Mouse (Mus musculus): ENCODE results near the gene Eid1. TPM values are rescaled to one million over a fixed set of nuclear protein-coding genes. Genes with fewer than 3 reads are reported as not detected.

The Eid1 gene
- polyA plus RNA-seq (2014; fragmentation: Nextera tagmentation; extraction: Ambion mirVana): 543 and 574 TPM in 2 replicates

GRCm38 (mm10) chr2:125672957-125673631 is at the start of gene Eid1:
TSS of gene Eid1 (plus strand) at chr2:125673095.
- Histone ChIP-seq H3K9me3 (ENCODE audit: control insufficient read depth, low read length) (no peaks in the 10 kb centered on the region), H3K4me2 (ENCODE audit: low read length) (peak within 1 kb of the TSS; percentile 61), H3K9ac (replicated peaks; ENCODE audit: low read length) (peak within 1 kb of the TSS; percentile 93), H3K36me3 (ENCODE audit: control insufficient read depth, insufficient read depth, low read length) (no peaks in the 10 kb centered on the region), H3K4me3 (replicated peaks; ENCODE audit: low read depth, low read length) (peak within 1 kb of the TSS; percentile 81), H3K27ac (replicated peaks; ENCODE audit: low read depth, low read length) (peak within 1 kb of the TSS; percentile 97), H3K4me1 (ENCODE audit: control insufficient read depth, insufficient read depth, low read length) (peaks cover 14% of the 10 kb centered on the region), H3K27me3 (ENCODE audit: control insufficient read depth, insufficient read depth, low read length) (no peaks in the 10 kb centered on the region)
- WGBS: under 1% methylated on average over 77 of the region's 79 CpGs
- peak; percentile 95 for ATAC-seq (ENCODE audit: low FRiP score, low TSS enrichment)
- DNase-seq: peak; percentile 96

- Histone ChIP-seq H3K4me3 (replicated peaks; ENCODE audit: low read depth, low read length) (no peak overlapping the region), H3K4me2 (ENCODE audit: low read length) (0 out of 2 replicates have a peak overlapping the region, but pooled peaks have one; percentile 76)
Observed at GRCm38 (mm10) chr2:125623211-125623610, 49.7 kb upstream of the Eid1 start.

GRCm38 (mm10) chr2:125624127-125624685 is 48.7 kb upstream of the Eid1 start:
- no peak for ATAC-seq (ENCODE audit: low FRiP score, low TSS enrichment)
- H3K4me1 ChIP-seq (ENCODE audit: control insufficient read depth, insufficient read depth, low read length): peaks cover 5% of the 10 kb centered on the region; the same call in 1 of the 2 replicates
- 0 out of 2 replicates have a peak, but pooled peaks cover 4% of the 10 kb centered on the region for H3K36me3 ChIP-seq (ENCODE audit: control insufficient read depth, insufficient read depth, low read length)
- H3K27ac ChIP-seq (replicated peaks; ENCODE audit: low read depth, low read length): no peak overlapping the region
- H3K27me3 ChIP-seq (ENCODE audit: control insufficient read depth, insufficient read depth, low read length): no peaks in the 10 kb centered on the region
- H3K9me3 ChIP-seq (ENCODE audit: control insufficient read depth, low read length): no peaks in the 10 kb centered on the region
- WGBS: 20% methylated on average over 9 of the region's 9 CpGs
- H3K9ac ChIP-seq (replicated peaks; ENCODE audit: low read length): peak overlapping the region; percentile 64
- no peak for DNase-seq
- H3K4me2 ChIP-seq (ENCODE audit: low read length): peak overlapping the region; percentile 76
- peak overlapping the region; percentile 80 for H3K4me3 ChIP-seq (replicated peaks; ENCODE audit: low read depth, low read length)

More at GRCm38 (mm10) chr2:125623211-125623610, 49.7 kb upstream of the Eid1 start:
- 0 out of 2 replicates have a peak, but pooled peaks cover 4% of the 10 kb centered on the region for H3K36me3 ChIP-seq (ENCODE audit: control insufficient read depth, insufficient read depth, low read length)
- no peak overlapping the region for H3K27ac ChIP-seq (replicated peaks; ENCODE audit: low read depth, low read length)
- WGBS: 96% methylated on average over 15 of the region's 15 CpGs
- H3K9ac ChIP-seq (replicated peaks; ENCODE audit: low read length): no peak overlapping the region
- no peaks in the 10 kb centered on the region for H3K9me3 ChIP-seq (ENCODE audit: control insufficient read depth, low read length)
- H3K4me1 ChIP-seq (ENCODE audit: control insufficient read depth, insufficient read depth, low read length): peaks cover 5% of the 10 kb centered on the region; the same call in 1 of the 2 replicates
- no peaks in the 10 kb centered on the region for H3K27me3 ChIP-seq (ENCODE audit: control insufficient read depth, insufficient read depth, low read length)
- DNase-seq: no peak
- ATAC-seq (ENCODE audit: low FRiP score, low TSS enrichment): no peak

GRCm38 (mm10) chr2:125624837-125625351 is 48.0 kb upstream of the Eid1 start, which contains the start of gene Cep152:
TSS of gene Cep152 (minus strand) at chr2:125625113.
- H3K4me3 ChIP-seq (replicated peaks; ENCODE audit: low read depth, low read length): peak within 1 kb of the TSS; percentile 80
- DNase-seq: peak; percentile 98
- peak within 1 kb of the TSS; percentile 64 for H3K9ac ChIP-seq (replicated peaks; ENCODE audit: low read length)
- H3K27me3 ChIP-seq (ENCODE audit: control insufficient read depth, insufficient read depth, low read length): no peaks in the 10 kb centered on the region
- peak; percentile 99 for ATAC-seq (ENCODE audit: low FRiP score, low TSS enrichment)
- H3K4me1 ChIP-seq (ENCODE audit: control insufficient read depth, insufficient read depth, low read length): peaks cover 5% of the 10 kb centered on the region; the same call in 1 of the 2 replicates
- no peaks in the 10 kb centered on the region for H3K9me3 ChIP-seq (ENCODE audit: control insufficient read depth, low read length)
- under 1% methylated on average over 50 of the region's 50 CpGs for whole genome bisulfite sequencing
- H3K4me2 ChIP-seq (ENCODE audit: low read length): peak within 1 kb of the TSS; percentile 76
- H3K27ac ChIP-seq (replicated peaks; ENCODE audit: low read depth, low read length): no peak within 1 kb of the TSS
- 0 out of 2 replicates have a peak, but pooled peaks cover under 1% of the 10 kb centered on the region for H3K36me3 ChIP-seq (ENCODE audit: control insufficient read depth, insufficient read depth, low read length)

GRCm38 (mm10) chr2:125626536-125626935 is 46.4 kb upstream of the Eid1 start:
- Histone ChIP-seq H3K27ac (replicated peaks; ENCODE audit: low read depth, low read length) (no peak overlapping the region), H3K9ac (replicated peaks; ENCODE audit: low read length) (no peak overlapping the region), H3K9me3 (ENCODE audit: control insufficient read depth, low read length) (no peaks in the 10 kb centered on the region), H3K4me1 (ENCODE audit: control insufficient read depth, insufficient read depth, low read length) (peaks cover 5% of the 10 kb centered on the region; the same call in 1 of the 2 replicates), H3K36me3 (ENCODE audit: control insufficient read depth, insufficient read depth, low read length) (no peaks in the 10 kb centered on the region), H3K4me2 (ENCODE audit: low read length) (no peak overlapping the region), H3K27me3 (ENCODE audit: control insufficient read depth, insufficient read depth, low read length) (no peaks in the 10 kb centered on the region), H3K4me3 (replicated peaks; ENCODE audit: low read depth, low read length) (no peak overlapping the region)
- DNase-seq (no peak), ATAC-seq (ENCODE audit: low FRiP score, low TSS enrichment) (no peak)
- 88% methylated on average over 4 of the region's 4 CpGs for WGBS

GRCm38 (mm10) chr2:125628487-125628886 is 44.4 kb upstream of the Eid1 start:
- WGBS: 90% methylated on average over 6 of the region's 6 CpGs
- no peak overlapping the region for H3K4me2 ChIP-seq (ENCODE audit: low read length)
- no peaks in the 10 kb centered on the region for H3K36me3 ChIP-seq (ENCODE audit: control insufficient read depth, insufficient read depth, low read length)
- DNase-seq: no peak
- H3K4me3 ChIP-seq (replicated peaks; ENCODE audit: low read depth, low read length): no peak overlapping the region
- no peak overlapping the region for H3K27ac ChIP-seq (replicated peaks; ENCODE audit: low read depth, low read length)
- no peaks in the 10 kb centered on the region for H3K27me3 ChIP-seq (ENCODE audit: control insufficient read depth, insufficient read depth, low read length)
- no peak overlapping the region for H3K9ac ChIP-seq (replicated peaks; ENCODE audit: low read length)
- H3K4me1 ChIP-seq (ENCODE audit: control insufficient read depth, insufficient read depth, low read length): peaks cover 5% of the 10 kb centered on the region; the same call in 1 of the 2 replicates
- H3K9me3 ChIP-seq (ENCODE audit: control insufficient read depth, low read length): no peaks in the 10 kb centered on the region
- no peak for ATAC-seq (ENCODE audit: low FRiP score, low TSS enrichment)

GRCm38 (mm10) chr2:125630010-125630409 is 42.9 kb upstream of the Eid1 start:
- Histone ChIP-seq H3K4me2 (ENCODE audit: low read length) (no peak overlapping the region), H3K27me3 (ENCODE audit: control insufficient read depth, insufficient read depth, low read length) (no peaks in the 10 kb centered on the region), H3K4me1 (ENCODE audit: control insufficient read depth, insufficient read depth, low read length) (no peaks in the 10 kb centered on the region), H3K9ac (replicated peaks; ENCODE audit: low read length) (no peak overlapping the region), H3K36me3 (ENCODE audit: control insufficient read depth, insufficient read depth, low read length) (no peaks in the 10 kb centered on the region), H3K4me3 (replicated peaks; ENCODE audit: low read depth, low read length) (no peak overlapping the region), H3K27ac (replicated peaks; ENCODE audit: low read depth, low read length) (no peak overlapping the region), H3K9me3 (ENCODE audit: control insufficient read depth, low read length) (no peaks in the 10 kb centered on the region)
- ATAC-seq (ENCODE audit: low FRiP score, low TSS enrichment): no peak
- WGBS: 93% methylated on average over 2 of the region's 2 CpGs
- DNase-seq: no peak

GRCm38 (mm10) chr2:125637331-125637730 is 35.6 kb upstream of the Eid1 start:
- H3K27ac ChIP-seq (replicated peaks; ENCODE audit: low read depth, low read length): no peak overlapping the region
- no peaks in the 10 kb centered on the region for H3K9me3 ChIP-seq (ENCODE audit: control insufficient read depth, low read length)
- H3K4me2 ChIP-seq (ENCODE audit: low read length): no peak overlapping the region
- H3K9ac ChIP-seq (replicated peaks; ENCODE audit: low read length): no peak overlapping the region
- no peak for ATAC-seq (ENCODE audit: low FRiP score, low TSS enrichment)
- no peaks in the 10 kb centered on the region for H3K4me1 ChIP-seq (ENCODE audit: control insufficient read depth, insufficient read depth, low read length)
- no peaks in the 10 kb centered on the region for H3K36me3 ChIP-seq (ENCODE audit: control insufficient read depth, insufficient read depth, low read length)
- no peak overlapping the region for H3K4me3 ChIP-seq (replicated peaks; ENCODE audit: low read depth, low read length)
- no peak for DNase-seq
- no peaks in the 10 kb centered on the region for H3K27me3 ChIP-seq (ENCODE audit: control insufficient read depth, insufficient read depth, low read length)
- WGBS: 90% methylated on average over 7 of the region's 7 CpGs

All from midbrain, embryonic 14.5 days (tissue).